Mouse (Mus musculus) lung, embryonic 14.5 days (tissue): ENCODE measurements around the gene Capn5. TPM values are rescaled to one million over a fixed set of nuclear protein-coding genes. Genes with fewer than 3 reads are reported as not detected.
A peak's percentile ranks its signal among the peaks of the same experiment; 100 is the strongest.

Source experiments
- ATAC-seq: fragments of 200-750 bp; cut with Nextera tagmentation; 2 replicates; pipeline ENCODE4 v1.8.0; 2017; ENCODE audit warnings: mild to moderate bottlenecking, moderate TSS enrichment, moderate library complexity; ENCODE audit not compliant: insufficient read depth
- DNase-seq: peaks from one replicate; pipeline ENCODE4 v3.0.0-alpha.2; 2015
- H3K27ac ChIP-seq: fragments of 300-500 bp; sonication (generic); 2 replicates; pipeline ENCODE4 v1.5.1; 2014; ENCODE audit warnings: low read depth, mild to moderate bottlenecking, moderate library complexity
- H3K27me3 ChIP-seq: fragments of 300-500 bp; sonication (generic); 2 replicates; pipeline ENCODE4 v1.6.1; 2014; ENCODE audit warnings: low read length, control low read depth; ENCODE audit not compliant: insufficient read depth
- H3K36me3 ChIP-seq: fragments of 300-500 bp; sonication (generic); 2 replicates; pipeline ENCODE4 v1.6.1; 2014; ENCODE audit warnings: control low read depth; ENCODE audit not compliant: insufficient read depth
- H3K4me1 ChIP-seq: fragments of 300-500 bp; sonication (generic); 2 replicates; pipeline ENCODE4 v1.6.1; 2014; ENCODE audit warnings: antibody characterized with exemption, control low read depth; ENCODE audit not compliant: insufficient read depth
- H3K4me2 ChIP-seq: fragments of 300-500 bp; sonication (generic); 2 replicates; pipeline ENCODE4 v1.6.1; 2014; ENCODE audit warnings: mild to moderate bottlenecking
- H3K4me3 ChIP-seq: fragments of 300-500 bp; sonication (generic); 2 replicates; pipeline ENCODE4 v1.5.1; 2014; ENCODE audit warnings: low read depth, low read length
- H3K9ac ChIP-seq: fragments of 300-500 bp; sonication (generic); 2 replicates; pipeline ENCODE4 v1.6.1; 2014
- H3K9me3 ChIP-seq: fragments of 300-500 bp; sonication (generic); 2 replicates; pipeline ENCODE4 v1.6.1; 2016; ENCODE audit warnings: low read depth, low read length, control low read depth
- CTCF ChIP-seq: IDR thresholded peaks from 2 replicates; pipeline ENCODE4 v1.5.1; 2016; ENCODE audit warnings: antibody characterized with exemption, low read depth
- WGBS: fragments of 180-500 bp; shearing (Covaris S2); extraction: QIAGEN DNeasy Blood & Tissue Kit; methylation state at CpG from one replicate; pipeline ENCODE4 v1.1.7; 2014; 5-methylcytosine and 5-hydroxymethylcytosine counted together
- polyA plus RNA-seq: library from polyadenylated mRNA; unstranded; fragments of >200 nt; fragmentation: Nextera tagmentation; extraction: Ambion mirVana; gene quantifications from 2 replicates; pipeline ENCODE4 v1.2.1, GENCODE M21; 2014

Gene Capn5
- polyA plus RNA-seq, 1 experiment from 2014 or later: 4.5 TPM

DNA sequence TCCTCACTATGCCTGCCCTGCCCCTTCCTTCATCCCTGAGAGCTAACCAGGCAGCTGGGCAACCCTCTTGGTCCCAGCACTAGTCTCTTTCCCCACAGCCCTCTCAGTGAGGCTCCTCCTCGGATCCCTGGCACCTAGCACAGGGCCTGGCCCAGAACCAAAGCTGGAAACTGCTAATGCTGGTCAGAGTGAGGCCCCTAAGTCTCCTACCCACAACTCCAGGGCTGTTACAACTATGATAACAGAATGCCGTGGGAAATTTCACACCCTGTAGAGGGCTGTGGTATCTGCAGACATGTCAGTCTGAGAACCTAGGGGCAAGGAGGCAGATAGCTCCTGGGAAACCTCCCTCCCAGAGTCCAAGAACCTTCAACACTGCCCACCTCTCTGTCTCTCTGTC is 37.5 kb downstream of the Capn5 start:
- no peak overlapping the region for H3K4me3 ChIP-seq
- DNase-seq: peak; percentile 30
- WGBS: 32% methylated on average over 2 of the region's 2 CpGs
- no peak overlapping the region for H3K27ac ChIP-seq
- no peak for TF ChIP-seq CTCF
- ATAC-seq: 0 out of 2 replicates have a peak, but pooled peaks have one; percentile 32
- H3K27me3 ChIP-seq: no peaks in the 10 kb centered on the region
- H3K9ac ChIP-seq: no peak overlapping the region
- no peaks in the 10 kb centered on the region for H3K4me1 ChIP-seq
- H3K36me3 ChIP-seq: no peaks in the 10 kb centered on the region
- no peaks in the 10 kb centered on the region for H3K9me3 ChIP-seq
- H3K4me2 ChIP-seq: no peak overlapping the region

DNA sequence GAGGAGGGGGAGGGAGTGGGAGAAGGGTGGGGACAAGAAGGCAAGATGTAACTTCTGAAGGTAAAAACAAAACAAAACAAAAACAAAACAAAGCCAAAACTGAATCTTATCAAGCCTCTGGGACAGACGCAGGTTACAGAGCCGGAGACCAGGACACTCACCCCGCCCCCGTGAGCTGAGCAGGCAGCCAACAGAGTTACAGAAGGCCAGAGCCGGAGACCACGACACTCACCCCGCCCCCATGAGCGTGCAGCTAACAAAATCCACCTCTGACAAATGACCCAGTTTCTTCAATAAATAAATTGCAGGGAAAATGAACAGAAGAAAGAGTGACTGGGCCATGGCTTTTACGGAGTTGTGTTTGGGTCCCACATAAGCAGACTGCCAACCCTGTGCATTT is 38.9 kb downstream of the Capn5 start:
- no peak overlapping the region for H3K9ac ChIP-seq
- no peaks in the 10 kb centered on the region for H3K27me3 ChIP-seq
- no peaks in the 10 kb centered on the region for H3K4me1 ChIP-seq
- TF ChIP-seq CTCF: no peak
- H3K9me3 ChIP-seq: no peaks in the 10 kb centered on the region
- 15% methylated on average over 9 of the region's 9 CpGs for WGBS
- no peak overlapping the region for H3K4me3 ChIP-seq
- H3K36me3 ChIP-seq: no peaks in the 10 kb centered on the region
- DNase-seq (no peak), ATAC-seq (no peak)
- no peak overlapping the region for H3K4me2 ChIP-seq
- H3K27ac ChIP-seq: no peak overlapping the region

DNA sequence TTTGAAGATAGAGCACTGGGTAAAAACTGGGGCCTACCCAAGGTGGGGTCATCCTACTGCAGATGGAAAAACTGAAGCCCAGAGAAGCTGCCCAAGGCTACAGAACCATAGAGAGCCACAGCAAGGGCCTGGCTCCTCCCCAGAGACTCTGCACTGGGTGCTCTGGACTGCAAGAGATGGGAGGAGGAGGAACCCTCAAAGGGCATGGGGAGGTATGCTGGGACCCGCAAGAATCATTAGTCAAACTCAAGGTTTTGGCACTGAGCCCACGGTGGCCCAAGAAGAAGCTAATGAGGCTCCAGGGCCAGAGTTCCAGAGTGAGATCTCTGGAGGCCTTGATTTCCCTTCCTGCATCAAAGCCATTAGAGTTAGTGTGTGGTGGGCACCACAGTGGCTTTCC is 40.1 kb downstream of the Capn5 start:
- Histone ChIP-seq H3K36me3 (no peaks in the 10 kb centered on the region), H3K27ac (no peak overlapping the region), H3K9ac (no peak overlapping the region), H3K9me3 (no peaks in the 10 kb centered on the region), H3K4me2 (no peak overlapping the region), H3K4me1 (no peaks in the 10 kb centered on the region), H3K4me3 (no peak overlapping the region), H3K27me3 (no peaks in the 10 kb centered on the region)
- DNase-seq (peak; percentile 40), ATAC-seq (no peak)
- no peak for TF ChIP-seq CTCF
- WGBS: 31% methylated on average over 2 of the region's 2 CpGs

DNA sequence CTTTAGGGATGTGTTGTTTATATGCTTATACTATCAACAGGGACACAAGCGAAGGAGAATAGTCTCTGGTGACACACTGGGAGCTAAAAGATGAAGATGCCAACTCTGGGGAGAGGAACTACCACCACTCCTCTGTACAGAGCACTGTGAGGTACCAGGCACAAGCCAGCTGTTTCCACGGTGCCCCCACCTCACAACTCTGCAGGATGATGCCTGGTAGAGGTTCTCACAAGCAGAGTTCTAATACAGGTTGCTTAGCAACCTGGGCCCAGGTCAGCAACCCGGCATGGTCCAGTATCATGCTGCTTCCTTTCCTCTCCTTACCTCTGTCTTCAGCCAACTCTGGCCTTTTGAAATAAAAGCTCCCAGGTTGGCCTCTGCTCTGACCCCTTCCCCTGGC is 40.5 kb downstream of the Capn5 start:
- DNase-seq: no peak
- Histone ChIP-seq H3K9ac (no peak overlapping the region), H3K36me3 (no peaks in the 10 kb centered on the region), H3K4me1 (no peaks in the 10 kb centered on the region), H3K27ac (no peak overlapping the region), H3K4me2 (no peak overlapping the region), H3K4me3 (no peak overlapping the region), H3K9me3 (no peaks in the 10 kb centered on the region), H3K27me3 (no peaks in the 10 kb centered on the region)
- WGBS: 47% methylated on average over 3 of the region's 3 CpGs
- no peak for TF ChIP-seq CTCF
- ATAC-seq: no peak

DNA sequence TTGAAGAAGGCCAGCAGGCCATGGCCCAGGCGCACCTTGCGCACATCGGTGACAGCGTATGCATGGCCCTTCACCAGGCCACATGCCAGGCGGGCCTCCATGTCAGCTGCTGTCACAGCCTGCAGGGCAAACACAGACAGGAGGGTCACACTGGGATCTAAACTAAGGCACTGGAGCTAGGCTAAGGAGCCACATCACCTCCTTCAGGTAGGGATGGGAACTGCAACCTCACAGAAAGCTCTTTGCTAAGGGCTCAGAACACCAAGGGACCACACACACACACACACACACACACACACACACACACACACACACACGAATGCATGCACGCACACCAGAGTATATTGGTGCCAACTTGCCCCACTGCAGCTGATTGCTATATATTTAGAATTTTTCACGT is 46.3 kb downstream of the Capn5 start:
- 88% methylated on average over 8 of the region's 8 CpGs for WGBS
- no peaks in the 10 kb centered on the region for H3K4me1 ChIP-seq
- ATAC-seq (no peak), DNase-seq (no peak)
- H3K36me3 ChIP-seq: no peaks in the 10 kb centered on the region
- no peak overlapping the region for H3K9ac ChIP-seq
- no peaks in the 10 kb centered on the region for H3K9me3 ChIP-seq
- H3K4me2 ChIP-seq: no peak overlapping the region
- no peak overlapping the region for H3K4me3 ChIP-seq
- no peak; the same call in 1 of the 2 replicates for TF ChIP-seq CTCF
- H3K27me3 ChIP-seq: no peaks in the 10 kb centered on the region
- H3K27ac ChIP-seq: no peak overlapping the region

DNA sequence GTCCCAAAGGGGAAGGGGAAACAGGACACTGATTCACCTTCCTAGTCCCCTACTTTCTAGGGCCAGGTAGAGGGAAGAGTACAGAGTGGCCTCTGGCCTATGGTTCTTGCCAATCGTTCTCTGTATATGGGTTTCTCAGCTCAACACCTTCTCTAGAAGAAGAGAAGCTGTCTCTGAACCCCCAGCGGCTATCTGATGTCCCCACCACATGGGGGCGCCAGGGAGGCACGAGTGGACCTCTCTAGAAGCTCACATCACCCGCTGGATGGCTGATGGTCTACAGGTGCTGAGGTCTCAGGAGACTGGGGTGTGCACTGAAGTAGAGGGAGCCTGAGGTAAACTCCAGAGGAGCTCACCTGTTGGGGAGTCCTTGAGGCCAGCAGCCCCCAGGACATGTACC is 52.6 kb downstream of the Capn5 start:
- Histone ChIP-seq H3K9me3 (no peaks in the 10 kb centered on the region), H3K27ac (no peak overlapping the region), H3K36me3 (no peaks in the 10 kb centered on the region), H3K27me3 (no peaks in the 10 kb centered on the region), H3K4me1 (no peaks in the 10 kb centered on the region), H3K4me2 (no peak overlapping the region), H3K9ac (no peak overlapping the region), H3K4me3 (no peak overlapping the region)
- TF ChIP-seq CTCF: peak; percentile 52
- DNase-seq (peak; percentile 35), ATAC-seq (no peak)
- 38% methylated on average over 5 of the region's 5 CpGs for WGBS

DNA sequence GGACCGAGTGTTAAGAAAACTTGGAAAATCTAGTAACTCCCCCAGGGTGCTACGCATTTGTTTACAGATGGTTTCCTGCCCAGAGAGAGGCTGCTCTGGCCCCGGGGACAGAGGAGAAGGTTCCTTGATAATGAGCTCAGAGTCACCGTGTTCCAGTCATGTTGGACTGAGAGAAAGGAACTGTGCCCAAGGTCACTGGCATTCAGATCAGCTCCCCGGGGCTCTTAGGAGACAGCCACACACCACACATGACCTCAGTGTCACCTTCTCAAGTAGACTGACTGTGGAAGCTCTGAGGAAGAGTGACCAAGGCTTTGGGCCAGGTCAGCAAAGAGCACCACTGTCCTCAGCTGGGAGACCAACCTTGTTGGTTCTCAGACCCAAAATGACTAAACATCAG is 53.4 kb downstream of the Capn5 start:
- Histone ChIP-seq H3K4me1 (no peaks in the 10 kb centered on the region), H3K36me3 (no peaks in the 10 kb centered on the region), H3K4me2 (no peak overlapping the region), H3K9me3 (no peaks in the 10 kb centered on the region), H3K27me3 (no peaks in the 10 kb centered on the region), H3K4me3 (no peak overlapping the region), H3K27ac (no peak overlapping the region), H3K9ac (no peak overlapping the region)
- TF ChIP-seq CTCF: no peak
- ATAC-seq (no peak), DNase-seq (no peak)
- 26% methylated on average over 5 of the region's 5 CpGs for WGBS

DNA sequence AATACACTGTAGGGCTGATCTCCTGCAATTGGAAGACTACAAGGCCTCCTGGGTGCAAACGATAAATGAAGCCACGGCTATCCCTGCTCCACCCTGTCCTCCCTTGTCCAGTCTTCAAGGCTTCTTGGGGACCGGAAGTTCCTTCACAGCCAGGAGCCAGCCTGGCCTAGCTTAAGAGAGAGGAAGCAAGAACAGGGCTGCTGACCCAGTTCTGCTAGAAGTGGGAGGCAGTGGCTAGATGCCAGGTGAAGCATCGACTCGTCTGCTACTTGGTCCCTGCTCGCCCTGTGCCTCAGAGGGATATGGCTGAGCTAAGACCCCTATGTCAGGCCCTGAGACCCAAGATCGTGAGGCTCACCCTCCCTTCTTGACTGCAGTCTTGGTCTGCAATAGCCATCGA is 56.4 kb downstream of the Capn5 start:
- ATAC-seq (no peak), DNase-seq (no peak)
- H3K9ac ChIP-seq: no peak overlapping the region
- H3K36me3 ChIP-seq: no peaks in the 10 kb centered on the region
- no peaks in the 10 kb centered on the region for H3K9me3 ChIP-seq
- TF ChIP-seq CTCF: no peak
- H3K4me3 ChIP-seq: no peak overlapping the region
- H3K4me1 ChIP-seq: no peaks in the 10 kb centered on the region
- H3K27me3 ChIP-seq: no peaks in the 10 kb centered on the region
- no peak overlapping the region for H3K27ac ChIP-seq
- H3K4me2 ChIP-seq: no peak overlapping the region
- 73% methylated on average over 8 of the region's 8 CpGs for WGBS
